Mouse (Mus musculus): ENCODE measurements at regions not wholly inside any gene's neighbourhood (a gene's known extent, or its start where the extent isn't known, plus 50 kb on each side); places are given as distances from the start of the nearest gene placed in this dataset.

DNA sequence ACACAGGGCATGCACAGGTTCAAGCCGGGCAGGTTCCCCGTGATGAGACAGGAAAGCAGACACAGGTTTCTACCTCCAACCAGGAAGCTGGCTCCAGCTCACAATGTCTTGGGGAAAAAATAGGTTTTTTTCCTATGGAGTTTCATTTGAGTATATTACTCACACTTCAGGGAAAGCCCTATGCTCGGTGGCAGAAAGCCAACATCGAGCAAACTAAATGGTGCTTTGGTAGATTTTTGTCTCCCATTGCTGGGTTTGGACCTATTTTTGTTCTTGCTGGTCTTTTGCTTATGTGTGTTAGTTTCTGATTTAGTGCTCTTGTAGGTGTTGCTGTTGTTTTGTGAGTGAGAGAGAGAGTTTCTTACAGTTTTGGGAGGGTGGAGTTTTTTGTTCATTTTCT lies 160.9 kb downstream of the Rps12 start:
- no peak for DNase-seq

DNA sequence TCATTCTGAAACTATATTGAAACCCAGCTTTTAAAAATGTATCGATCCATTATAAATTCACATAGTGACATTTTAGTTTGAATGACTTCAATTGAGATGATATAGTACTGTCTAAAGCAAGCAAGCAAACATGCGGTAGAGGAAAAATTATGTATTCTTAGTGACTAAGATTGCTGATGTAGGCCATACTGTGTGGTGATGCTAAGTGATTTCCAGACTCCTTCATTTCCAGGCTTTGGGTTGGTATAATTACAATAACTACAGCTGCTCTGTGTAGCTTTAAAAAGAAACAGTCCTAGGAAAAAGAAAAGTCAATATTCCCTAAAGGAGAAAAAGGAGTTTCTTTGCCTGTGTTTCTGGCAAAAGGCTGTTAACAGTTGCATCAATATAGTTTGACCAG lies 175.0 kb downstream of the Rps12 start:
- no peaks in the 10 kb centered on the region; the same call in 1 of the 2 replicates for H3K4me1 ChIP-seq (ENCODE audit: control insufficient read depth, insufficient read depth, low read length)
- H3K36me3 ChIP-seq (ENCODE audit: control insufficient read depth, insufficient read depth, low read length), result no peaks in the 10 kb centered on the region
- H3K27ac ChIP-seq, result no peak overlapping the region
- intact Hi-C loops (cut with DNase I), result loop anchor here (10.0 kb wide), 1 partner anchor 163 kb away; no protein-coding TSS in a partner anchor
- TF ChIP-seq POLR2A (IDR thresholded peaks at IDR 0.05; ENCODE audit: insufficient read depth, low read depth, low read length), result no peak
- TF ChIP-seq CTCF (IDR thresholded peaks at IDR 0.05), result no peak
- no peak for TF ChIP-seq EP300 (IDR thresholded peaks at IDR 0.05; ENCODE audit: insufficient read depth, low read depth, low read length)
- no peak overlapping the region for H3K9ac ChIP-seq (ENCODE audit: low read depth, low read length)
- 82% methylated on average over 2 of the region's 2 CpGs for WGBS
- DNase-seq, result no peak
- no peaks in the 10 kb centered on the region for H3K79me2 ChIP-seq (replicated peaks; ENCODE audit: control insufficient read depth, insufficient read depth, low read length)
- H3K27me3 ChIP-seq (ENCODE audit: control insufficient read depth, insufficient read depth, low read length), result no peaks in the 10 kb centered on the region
- H3K4me3 ChIP-seq, result no peak overlapping the region

More for the DNA sequence above, 160.9 kb downstream of the Rps12 start:
- Histone ChIP-seq H3K27me3 (ENCODE audit: control insufficient read depth, insufficient read depth, low read length) (no peaks in the 10 kb centered on the region), H3K27ac (no peak overlapping the region), H3K9ac (ENCODE audit: low read depth, low read length) (no peak overlapping the region), H3K4me3 (no peak overlapping the region), H3K79me2 (replicated peaks; ENCODE audit: control insufficient read depth, insufficient read depth, low read length) (no peaks in the 10 kb centered on the region), H3K36me3 (ENCODE audit: control insufficient read depth, insufficient read depth, low read length) (no peaks in the 10 kb centered on the region), H3K4me1 (ENCODE audit: control insufficient read depth, insufficient read depth, low read length) (no peaks in the 10 kb centered on the region)
- no peak for TF ChIP-seq CTCF (IDR thresholded peaks at IDR 0.05)
- no peak for TF ChIP-seq POLR2A (IDR thresholded peaks at IDR 0.05; ENCODE audit: insufficient read depth, low read depth, low read length)
- no peak for TF ChIP-seq EP300 (IDR thresholded peaks at IDR 0.05; ENCODE audit: insufficient read depth, low read depth, low read length)
- WGBS, result 57% methylated on average over 4 of the region's 4 CpGs
- intact Hi-C loops (cut with DNase I), result no loop called here

DNA sequence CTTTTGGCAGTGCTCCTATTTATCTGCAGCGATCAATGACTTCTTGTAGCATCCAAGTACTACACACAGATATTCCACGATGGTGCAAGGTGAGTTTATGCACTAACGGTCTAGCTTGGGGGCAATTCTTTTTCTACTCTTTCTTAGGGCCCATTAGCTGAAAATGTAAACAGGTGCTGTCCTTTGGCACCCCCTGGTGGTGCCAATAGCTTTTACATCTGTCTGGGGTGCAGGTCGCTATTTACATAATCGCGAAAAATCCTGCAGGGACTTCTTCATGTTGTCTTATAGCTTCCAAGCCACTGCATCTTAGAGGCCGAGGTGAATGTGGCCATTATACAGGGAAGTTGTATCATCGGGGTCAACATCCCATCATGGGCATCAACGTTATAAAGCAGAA lies 175.9 kb downstream of the Rps12 start:
- 35% methylated on average over 9 of the region's 9 CpGs for WGBS
- DNase-seq, result peak; percentile 13 to 45

DNA sequence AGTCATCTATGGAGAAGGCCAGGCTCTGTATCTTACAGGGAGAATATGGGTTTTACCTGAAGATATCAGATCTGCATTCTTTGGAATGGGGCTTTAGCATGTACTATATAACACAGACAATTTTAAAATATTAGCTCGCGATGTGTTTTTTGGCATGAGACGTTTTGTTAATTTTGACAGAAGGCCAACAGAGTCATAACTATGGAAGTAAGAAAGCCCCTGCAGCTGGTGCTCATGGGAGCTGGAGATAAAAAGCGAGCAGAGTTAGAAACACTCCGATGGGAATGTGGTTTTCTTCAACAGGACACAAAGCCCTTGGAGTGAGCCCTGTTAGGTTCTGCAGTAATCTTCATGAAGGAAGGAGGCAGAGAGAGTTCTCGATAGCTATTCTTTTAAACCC lies 176.6 kb downstream of the Rps12 start:
- Histone ChIP-seq H3K27me3 (ENCODE audit: control insufficient read depth, insufficient read depth, low read length) (no peaks in the 10 kb centered on the region), H3K36me3 (ENCODE audit: control insufficient read depth, insufficient read depth, low read length) (no peaks in the 10 kb centered on the region), H3K9ac (ENCODE audit: low read depth, low read length) (no peak overlapping the region), H3K4me3 (no peak overlapping the region), H3K79me2 (replicated peaks; ENCODE audit: control insufficient read depth, insufficient read depth, low read length) (no peaks in the 10 kb centered on the region), H3K4me1 (ENCODE audit: control insufficient read depth, insufficient read depth, low read length) (no peaks in the 10 kb centered on the region; the same call in 1 of the 2 replicates), H3K27ac (no peak overlapping the region)
- no peak for DNase-seq
- 46% methylated on average over 6 of the region's 6 CpGs for WGBS
- TF ChIP-seq CTCF (IDR thresholded peaks at IDR 0.05) (no peak), EP300 (IDR thresholded peaks at IDR 0.05; ENCODE audit: insufficient read depth, low read depth, low read length) (no peak), POLR2A (IDR thresholded peaks at IDR 0.05; ENCODE audit: insufficient read depth, low read depth, low read length) (no peak)
- intact Hi-C loops (cut with DNase I), result loop anchor here (2.0 to 10.0 kb wide), 2 partner anchors 164 to 524 kb away; no protein-coding TSS in a partner anchor

More for the DNA sequence above, 175.9 kb downstream of the Rps12 start:
- H3K27ac ChIP-seq, result no peak overlapping the region
- TF ChIP-seq CTCF (IDR thresholded peaks at IDR 0.05) (peak; percentile 82), EP300 (IDR thresholded peaks at IDR 0.05; ENCODE audit: insufficient read depth, low read depth, low read length) (no peak)
- H3K4me1 ChIP-seq (ENCODE audit: control insufficient read depth, insufficient read depth, low read length), result no peaks in the 10 kb centered on the region; the same call in 1 of the 2 replicates
- no peak overlapping the region for H3K9ac ChIP-seq (ENCODE audit: low read depth, low read length)
- no peak overlapping the region for H3K4me3 ChIP-seq
- no peaks in the 10 kb centered on the region for H3K27me3 ChIP-seq (ENCODE audit: control insufficient read depth, insufficient read depth, low read length)
- H3K36me3 ChIP-seq (ENCODE audit: control insufficient read depth, insufficient read depth, low read length), result no peaks in the 10 kb centered on the region
- intact Hi-C loops (cut with DNase I), result loop anchor here (1.0 to 10.0 kb wide), 3 partner anchors 164 to 524 kb away; no protein-coding TSS in a partner anchor
- no peaks in the 10 kb centered on the region for H3K79me2 ChIP-seq (replicated peaks; ENCODE audit: control insufficient read depth, insufficient read depth, low read length)

DNA sequence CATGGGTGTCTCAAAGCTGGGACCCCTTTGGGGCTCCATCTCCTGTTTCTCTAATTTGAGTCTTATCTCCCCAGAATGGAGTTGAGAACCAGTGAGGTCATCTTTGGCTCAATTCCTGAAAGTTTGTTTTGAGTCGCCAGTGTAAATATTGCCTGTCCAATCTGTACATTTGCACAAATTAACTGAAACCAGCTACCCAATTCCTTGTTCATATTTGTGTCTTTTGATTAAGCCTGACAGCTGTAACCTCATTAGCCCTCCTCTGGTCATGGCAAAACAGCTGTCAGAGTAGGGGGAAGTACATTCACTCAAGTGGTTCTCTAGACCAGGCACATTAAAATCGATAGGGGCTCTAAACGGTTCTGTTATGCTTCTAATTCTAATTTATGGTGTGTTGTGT lies 177.0 kb downstream of the Rps12 start:
- Histone ChIP-seq H3K4me3 (no peak overlapping the region), H3K36me3 (ENCODE audit: control insufficient read depth, insufficient read depth, low read length) (no peaks in the 10 kb centered on the region), H3K27me3 (ENCODE audit: control insufficient read depth, insufficient read depth, low read length) (no peaks in the 10 kb centered on the region), H3K4me1 (ENCODE audit: control insufficient read depth, insufficient read depth, low read length) (no peaks in the 10 kb centered on the region; the same call in 1 of the 2 replicates), H3K27ac (no peak overlapping the region), H3K79me2 (replicated peaks; ENCODE audit: control insufficient read depth, insufficient read depth, low read length) (no peaks in the 10 kb centered on the region), H3K9ac (ENCODE audit: low read depth, low read length) (no peak overlapping the region)
- intact Hi-C loops (cut with DNase I), result loop anchor here (2.0 to 10.0 kb wide), 2 partner anchors 165 to 523 kb away; no protein-coding TSS in a partner anchor
- 54% methylated on average over 3 of the region's 3 CpGs for WGBS
- DNase-seq, result no peak
- no peak for TF ChIP-seq POLR2A (IDR thresholded peaks at IDR 0.05; ENCODE audit: insufficient read depth, low read depth, low read length)
- TF ChIP-seq EP300 (IDR thresholded peaks at IDR 0.05; ENCODE audit: insufficient read depth, low read depth, low read length), result no peak
- TF ChIP-seq CTCF (IDR thresholded peaks at IDR 0.05), result no peak

DNA sequence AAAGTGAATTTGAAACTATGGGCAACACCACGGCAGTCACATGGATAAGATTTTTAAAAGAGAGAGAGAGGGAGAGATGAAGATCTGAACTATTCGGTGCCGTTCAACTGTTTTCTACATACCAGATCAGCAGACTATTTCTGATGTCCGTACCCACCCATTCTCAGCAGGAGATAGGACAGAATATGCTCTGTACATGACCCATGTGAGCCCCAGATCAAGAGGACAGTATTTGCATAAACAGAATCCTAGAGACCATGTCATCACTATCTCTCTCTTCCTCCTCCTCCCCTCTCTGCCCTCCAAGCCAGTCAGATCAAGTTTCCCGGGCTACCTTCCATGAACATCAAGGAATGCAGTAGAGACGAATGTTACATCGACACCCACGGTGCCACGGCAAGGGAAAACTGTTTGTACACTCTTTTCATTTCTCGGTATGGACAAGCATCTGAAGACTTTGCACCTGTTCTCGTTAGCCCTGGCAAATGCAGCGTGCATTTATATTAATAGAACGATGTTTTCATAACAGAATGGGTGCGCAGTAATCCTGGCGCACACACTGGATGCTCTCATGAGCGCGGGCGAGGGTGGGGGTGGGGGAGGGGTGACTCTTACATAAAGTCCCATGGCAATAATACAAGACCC lies 177.7 kb downstream of the Rps12 start:
- Histone ChIP-seq H3K4me1 (ENCODE audit: control insufficient read depth, insufficient read depth, low read length) (no peaks in the 10 kb centered on the region; the same call in 1 of the 2 replicates), H3K36me3 (ENCODE audit: control insufficient read depth, insufficient read depth, low read length) (no peaks in the 10 kb centered on the region), H3K4me3 (no peak overlapping the region), H3K27ac (no peak overlapping the region), H3K79me2 (replicated peaks; ENCODE audit: control insufficient read depth, insufficient read depth, low read length) (no peaks in the 10 kb centered on the region), H3K9ac (ENCODE audit: low read depth, low read length) (no peak overlapping the region), H3K27me3 (ENCODE audit: control insufficient read depth, insufficient read depth, low read length) (no peaks in the 10 kb centered on the region)
- DNase-seq, result no peak
- intact Hi-C loops (cut with DNase I), result no loop called here
- 65% methylated on average over 18 of the region's 18 CpGs for WGBS
- TF ChIP-seq EP300 (IDR thresholded peaks at IDR 0.05; ENCODE audit: insufficient read depth, low read depth, low read length), result no peak
- TF ChIP-seq POLR2A (IDR thresholded peaks at IDR 0.05; ENCODE audit: insufficient read depth, low read depth, low read length), result no peak
- TF ChIP-seq CTCF (IDR thresholded peaks at IDR 0.05), result no peak
